Mouse (Mus musculus) left cerebral cortex, adult 8-10 months (tissue): ENCODE measurements around the gene Fbxo34. TPM values are rescaled to one million over a fixed set of nuclear protein-coding genes. Genes with fewer than 3 reads are reported as not detected.
"Not testable (repeated sequence)": the region's sequence is repeated elsewhere in the genome, so short reads cannot be mapped to it uniquely, and the experiment has no call there.

Experiments used
- DNase-seq, 2 experiments: peaks; one replicate each; pipeline ENCODE4 v3.0.0; 2022; ENCODE audit warnings: low spot score in 2 of 2
- total RNA-seq, 4 experiments: library from RNA; stranded (reverse); gene quantifications; 2 replicates each; pipeline ENCODE4 v1.2.4; 2022

Gene Fbxo34
- total RNA-seq, 4 experiments from 2014 or later: 80.4 to 102 (median 92.3) TPM

- no peak for DNase-seq
Observed at GRCm38 (mm10) chr14:47516755-47517154, 66.5 kb downstream of the Fbxo34 start.

GRCm38 (mm10) chr14:47518619-47519018 is 68.4 kb downstream of the Fbxo34 start:
- DNase-seq: no peak

- DNase-seq: no peak
Observed at GRCm38 (mm10) chr14:47520751-47521449, 70.7 kb downstream of the Fbxo34 start.

GRCm38 (mm10) chr14:47521609-47522008 is 71.4 kb downstream of the Fbxo34 start:
- DNase-seq: no peak

DNA sequence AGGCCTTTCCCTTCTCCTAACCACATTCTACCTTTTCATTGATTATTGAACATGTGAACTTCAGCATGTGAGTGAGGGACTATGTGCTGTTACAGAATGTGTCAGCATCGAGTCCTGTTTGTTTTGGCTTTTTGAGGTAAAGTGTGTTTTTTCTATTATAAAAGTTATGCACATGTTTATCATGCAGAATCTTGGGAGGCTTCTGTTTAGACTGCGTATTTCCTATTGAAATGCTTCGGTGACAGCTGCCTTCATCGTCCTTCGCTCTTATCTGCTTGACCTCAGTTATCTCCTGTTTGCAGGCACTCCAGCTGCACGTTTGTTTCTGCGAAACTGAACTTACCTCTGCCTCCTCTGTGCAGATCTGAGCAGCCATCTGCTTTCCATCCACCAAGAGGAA is 72.1 kb downstream of the Fbxo34 start:
- DNase-seq: no peak

GRCm38 (mm10) chr14:47525374-47525773 is 75.2 kb downstream of the Fbxo34 start:
- DNase-seq: no peak

DNA sequence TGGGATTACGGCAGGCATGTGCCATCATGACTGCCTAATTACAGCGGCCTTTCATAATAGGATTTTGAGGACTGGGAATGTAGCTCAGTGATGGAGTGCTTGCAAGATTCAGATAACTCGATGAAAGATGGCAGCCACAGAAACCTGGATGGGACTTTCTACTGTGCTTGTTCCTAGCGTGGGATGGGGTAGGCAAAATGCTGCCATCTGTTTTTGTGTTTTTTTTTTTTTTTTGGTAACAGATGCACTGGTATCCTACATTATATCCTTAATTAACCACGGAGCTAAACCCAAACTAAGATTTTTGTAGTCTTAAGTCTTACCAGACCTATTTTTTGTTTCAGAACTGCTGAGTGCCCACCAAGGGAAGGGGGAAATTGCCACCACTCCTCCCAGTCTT is 75.6 kb downstream of the Fbxo34 start:
- DNase-seq: peak in 1 of 2 experiments; percentile 63

DNA sequence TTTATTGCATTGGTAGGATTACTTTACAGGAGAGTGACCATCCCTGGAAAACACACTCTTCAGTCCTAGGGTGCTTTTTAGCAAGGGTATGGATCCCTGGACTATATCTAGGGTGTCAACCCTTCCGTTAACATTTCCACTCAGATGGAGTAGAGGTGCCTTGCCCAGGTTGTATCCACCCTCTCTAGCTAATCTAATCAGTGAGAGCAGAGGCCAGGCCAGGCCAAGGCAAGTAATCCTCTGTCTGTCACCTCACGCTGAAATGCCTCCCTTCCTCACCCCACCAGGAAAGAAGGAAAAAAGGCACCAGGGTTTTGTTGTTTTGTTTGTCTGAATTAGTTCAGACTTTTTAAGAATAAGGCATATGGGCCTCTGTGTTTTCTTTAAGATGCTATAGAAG is 77.6 kb downstream of the Fbxo34 start:
- DNase-seq: no peak

GRCm38 (mm10) chr14:47528293-47528692 is 78.1 kb downstream of the Fbxo34 start:
- no peak for DNase-seq

DNA sequence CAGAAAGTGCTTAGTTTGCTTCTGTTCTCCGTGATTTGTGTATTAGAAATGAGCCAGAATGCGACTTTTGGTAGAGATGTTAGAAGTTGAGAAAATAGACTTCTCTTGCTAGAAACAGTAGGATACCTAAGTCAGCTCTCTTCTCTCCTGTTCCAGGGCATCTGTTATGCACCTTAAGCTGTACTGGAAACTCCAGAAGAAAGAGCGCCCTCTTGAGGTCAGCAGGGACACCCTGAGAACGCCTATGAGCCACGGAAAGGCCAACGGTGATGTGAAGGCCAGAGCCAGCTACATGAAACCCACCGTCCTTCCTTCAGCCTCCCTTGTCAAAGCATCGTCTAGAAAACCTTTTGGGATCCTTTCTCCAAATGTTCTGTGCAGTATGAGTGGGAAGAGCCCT is 78.8 kb downstream of the Fbxo34 start:
- peak in 1 of 2 experiments; percentile 60 for DNase-seq

- not testable (repeated sequence) for DNase-seq
Observed at GRCm38 (mm10) chr14:47529592-47529991, 79.4 kb downstream of the Fbxo34 start.

DNA sequence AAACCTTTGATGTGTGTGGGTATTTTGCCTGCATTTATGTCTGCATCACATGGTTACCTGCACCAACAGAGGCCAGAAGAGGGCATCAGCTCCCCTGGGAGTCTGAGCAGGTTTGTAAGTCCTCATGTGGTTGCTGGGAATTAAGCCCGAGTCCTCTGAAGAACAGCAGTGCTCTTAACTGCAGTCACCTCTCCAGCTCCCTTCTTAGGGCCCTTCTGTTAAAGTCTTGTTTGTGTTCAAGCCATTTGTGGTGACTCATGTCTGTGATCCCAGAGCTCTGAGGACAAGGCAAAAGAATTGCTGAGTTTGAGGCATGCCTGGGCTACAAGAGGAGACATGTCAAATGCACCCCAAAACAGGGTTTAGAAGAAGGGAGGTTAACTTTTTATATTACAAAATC is 82.3 kb downstream of the Fbxo34 start:
- no peak for DNase-seq

DNA sequence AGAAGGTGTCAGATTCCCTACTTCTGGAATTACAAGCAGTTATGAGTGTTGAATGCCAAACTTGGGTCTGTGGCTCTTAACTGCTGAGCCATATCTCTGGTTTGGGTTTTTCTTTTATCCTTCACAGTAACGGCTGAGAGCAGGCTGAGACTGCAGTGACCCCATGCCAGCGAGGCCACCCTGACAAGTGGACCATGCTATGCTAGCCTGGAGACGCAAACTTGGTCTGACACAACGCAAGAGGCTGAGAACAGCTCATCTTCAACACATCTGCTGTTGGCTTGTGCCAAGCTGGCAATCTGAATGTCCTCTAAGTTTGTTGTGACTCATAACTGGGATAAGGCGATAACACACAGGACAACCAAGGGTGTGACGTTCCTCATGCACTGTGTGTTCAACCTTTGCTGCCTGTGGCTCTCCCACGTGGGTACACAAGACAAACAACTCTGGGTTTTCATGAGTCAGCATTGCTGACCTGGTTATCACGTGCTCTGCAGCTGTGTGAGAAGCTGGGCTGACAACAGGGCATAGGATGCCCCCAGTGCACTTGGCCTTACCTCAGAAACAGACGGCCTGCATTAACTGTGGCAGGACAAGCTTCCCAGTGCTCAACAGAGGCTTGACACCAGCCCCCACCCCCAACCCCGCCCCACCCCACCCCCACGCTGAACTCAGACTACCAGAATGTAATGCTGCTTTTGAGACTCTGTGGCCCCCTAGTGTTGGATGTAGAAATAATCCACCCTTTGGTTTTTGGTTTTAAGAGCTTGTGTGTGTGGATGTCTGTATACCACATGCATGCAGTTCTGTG is 83.3 kb downstream of the Fbxo34 start:
- peak in 1 of 2 experiments; percentile 68 for DNase-seq

GRCm38 (mm10) chr14:47534176-47534525 is 83.9 kb downstream of the Fbxo34 start:
- DNase-seq: no peak

GRCm38 (mm10) chr14:47535096-47535495 is 84.9 kb downstream of the Fbxo34 start:
- no peak for DNase-seq

GRCm38 (mm10) chr14:47541325-47541948 is 91.2 kb downstream of the Fbxo34 start:
- DNase-seq: no peak

DNA sequence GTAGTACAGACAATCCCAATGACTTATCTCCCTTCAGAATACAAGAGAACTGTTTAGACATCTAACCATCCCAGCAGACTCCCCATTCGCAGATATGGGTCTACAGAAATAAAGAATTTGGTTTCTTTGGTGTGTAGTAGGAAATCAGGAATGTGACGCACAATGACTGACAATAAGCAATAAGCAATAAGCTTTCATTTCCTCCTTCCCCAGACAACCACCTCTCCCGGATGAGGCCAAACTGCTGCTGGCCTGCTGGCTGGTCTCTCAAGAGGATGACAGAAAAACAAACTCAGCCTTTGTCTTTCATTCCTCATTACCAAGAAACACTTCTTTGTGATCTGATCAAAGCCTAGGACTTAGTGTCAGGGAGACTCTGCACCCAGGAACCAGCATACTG is 92.1 kb downstream of the Fbxo34 start:
- DNase-seq: no peak

DNA sequence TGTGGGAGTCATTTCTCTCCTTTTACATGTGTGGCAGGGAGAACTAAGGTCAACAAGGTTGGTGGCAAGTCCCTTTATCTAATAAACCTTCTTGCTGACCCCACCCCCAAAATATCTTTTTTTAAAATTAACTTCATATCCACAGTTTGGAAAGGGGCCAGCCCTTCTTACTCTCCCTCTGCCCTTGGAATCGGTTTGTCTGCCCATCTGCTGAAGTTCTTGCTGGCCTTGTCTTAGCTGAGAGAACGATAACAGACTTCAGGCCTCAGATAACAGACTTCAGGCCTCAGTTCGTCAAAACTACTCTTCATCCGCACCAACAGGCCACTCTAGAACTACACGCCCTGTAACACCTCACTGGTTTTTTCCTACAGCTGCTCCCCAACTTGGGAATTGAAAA is 94.1 kb downstream of the Fbxo34 start:
- DNase-seq: no peak

DNA sequence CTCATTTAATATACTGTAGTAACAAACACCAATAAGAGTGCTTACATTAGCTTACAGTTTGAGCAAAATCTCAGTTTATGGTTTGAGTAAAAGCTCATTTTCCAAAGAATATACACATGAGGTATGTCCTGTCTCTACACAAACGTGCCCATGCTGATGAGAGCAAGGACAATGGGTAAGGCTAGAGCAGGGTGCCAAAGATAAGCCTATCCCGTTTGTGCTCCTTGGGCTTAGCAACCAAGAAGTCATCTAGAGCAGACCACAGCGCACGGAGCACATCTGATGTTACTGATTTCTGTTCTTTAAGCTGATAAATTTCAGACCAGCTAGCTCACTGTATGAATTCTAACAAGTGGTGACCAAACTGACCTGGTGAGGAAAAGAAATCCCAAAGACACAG is 94.7 kb downstream of the Fbxo34 start:
- DNase-seq: no peak

DNA sequence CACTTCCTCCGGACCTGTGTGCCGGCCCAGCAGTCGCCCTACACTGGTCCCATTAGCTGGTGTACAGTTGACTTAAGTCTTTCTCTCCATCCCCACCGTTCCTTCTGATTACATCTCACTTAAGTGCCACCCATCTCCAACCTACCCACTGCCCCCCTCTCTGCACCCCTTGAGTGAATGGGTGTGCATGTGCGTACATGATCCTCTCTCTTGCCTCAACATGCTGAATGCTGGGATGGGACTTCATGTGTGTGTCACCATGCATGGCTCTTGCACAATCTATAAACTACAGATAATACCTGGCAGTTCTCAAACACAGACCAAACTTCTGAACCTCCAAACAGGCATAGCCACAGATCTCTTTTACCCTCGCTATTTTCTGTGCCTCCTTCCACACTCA is 101.4 kb downstream of the Fbxo34 start:
- no peak for DNase-seq

DNA sequence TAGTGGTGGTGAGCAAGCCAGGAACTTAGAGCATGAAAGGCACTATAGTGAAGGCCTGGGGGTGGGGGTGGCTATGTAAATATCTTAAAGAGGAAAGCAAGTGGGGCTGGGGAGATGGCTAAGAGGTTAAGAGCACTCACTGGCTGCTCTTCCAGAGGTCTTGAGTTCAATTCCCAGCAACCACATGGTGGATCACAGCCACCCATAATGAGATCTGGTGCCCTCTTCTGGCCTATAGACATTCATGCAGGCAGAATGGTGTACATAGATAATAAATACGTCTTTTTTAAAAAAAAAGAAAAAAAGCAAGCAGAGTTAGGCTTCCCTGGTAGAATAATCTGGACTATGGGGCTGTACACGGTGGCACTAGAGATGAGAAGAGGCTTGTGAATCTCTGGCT is 103.2 kb downstream of the Fbxo34 start:
- DNase-seq: no peak

GRCm38 (mm10) chr14:47554236-47554635 is 104.0 kb downstream of the Fbxo34 start:
- no peak for DNase-seq
